Mouse (Mus musculus) adrenal gland, adult (tissue): ENCODE measurements around the gene Gm8127.
"Not testable (repeated sequence)": the region's sequence is repeated elsewhere in the genome, so short reads cannot be mapped to it uniquely, and the experiment has no call there.

ENCODE experiments used
- DNase-seq, 2 experiments: peaks; one replicate each; pipeline ENCODE4 v3.0.0; 2022 to 2023; ENCODE audit warnings: low spot score in 1 of 2; ENCODE audit not compliant: inconsistent age in 2 of 2

Gm8127 gene

DNA sequence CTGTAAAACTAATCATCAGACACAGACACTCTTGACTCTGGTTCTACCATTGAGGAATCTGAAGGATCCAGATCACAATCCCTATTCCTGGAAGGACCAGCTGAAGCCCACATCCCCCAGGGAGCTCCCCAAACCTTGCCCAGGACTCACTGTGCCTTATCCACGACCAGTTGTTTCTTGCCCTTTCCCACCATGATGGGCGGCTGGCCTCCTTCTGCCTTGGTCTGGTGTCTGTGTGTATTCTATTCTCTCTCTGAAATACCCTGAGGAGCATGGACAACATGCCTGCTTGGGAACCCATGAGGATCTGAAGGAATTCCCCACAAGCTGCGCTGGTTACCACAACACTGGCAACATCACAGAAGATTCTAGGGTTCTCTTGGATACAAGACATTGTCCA lies at the start of gene Gm8127:
Gene Gm8127 (minus strand): TSS at position 330 of the 400 bp plus-strand sequence.
- DNase-seq, result not testable (repeated sequence)

DNA sequence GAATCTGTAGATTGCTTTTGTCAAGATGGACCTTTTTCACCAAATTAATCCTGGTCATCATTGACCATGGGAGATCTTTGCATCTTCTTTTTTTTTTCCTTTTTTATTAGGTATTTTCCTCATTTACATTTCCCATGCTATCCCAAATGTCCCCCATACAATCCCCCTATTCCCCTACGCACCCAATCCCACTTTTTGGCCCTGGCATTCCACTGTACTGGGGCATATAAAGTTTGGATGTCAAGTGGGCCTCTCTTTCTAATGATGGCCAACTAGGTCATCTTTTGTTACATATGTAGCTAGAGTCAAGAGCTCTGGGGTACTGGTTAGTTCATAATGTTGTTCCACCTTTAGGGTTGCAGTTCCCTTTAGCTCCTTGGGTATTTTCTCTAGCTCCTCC lies 44.0 kb upstream of the Gm8127 start:
- not testable (repeated sequence) for DNase-seq

DNA sequence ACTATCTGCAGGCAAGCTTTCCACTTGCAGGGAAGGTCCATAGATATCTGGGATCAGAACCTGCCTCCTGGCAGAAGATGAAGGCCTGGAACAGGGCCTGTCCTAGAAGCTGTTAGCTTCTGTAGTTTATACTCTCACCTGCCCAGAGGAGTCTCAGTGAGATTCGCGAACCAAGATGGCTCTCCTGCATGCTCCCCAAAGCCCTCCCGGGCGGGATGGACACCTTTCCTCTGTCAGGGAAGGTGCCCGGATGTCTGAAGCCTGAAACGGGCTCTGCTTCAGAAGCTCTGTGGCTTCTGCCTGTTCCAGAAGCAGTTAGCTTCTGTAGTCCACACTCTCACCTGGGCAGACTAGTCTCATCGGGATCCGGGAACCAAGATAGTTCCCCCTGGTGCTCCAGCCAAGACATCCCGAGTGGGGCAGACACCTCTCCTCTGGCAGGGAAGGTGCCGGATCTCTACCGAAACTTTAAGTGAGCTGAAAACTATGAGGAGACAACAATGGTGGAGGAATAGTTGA lies 37.8 kb upstream of the Gm8127 start:
- peak in 1 of 2 experiments; percentile 27 for DNase-seq

DNA sequence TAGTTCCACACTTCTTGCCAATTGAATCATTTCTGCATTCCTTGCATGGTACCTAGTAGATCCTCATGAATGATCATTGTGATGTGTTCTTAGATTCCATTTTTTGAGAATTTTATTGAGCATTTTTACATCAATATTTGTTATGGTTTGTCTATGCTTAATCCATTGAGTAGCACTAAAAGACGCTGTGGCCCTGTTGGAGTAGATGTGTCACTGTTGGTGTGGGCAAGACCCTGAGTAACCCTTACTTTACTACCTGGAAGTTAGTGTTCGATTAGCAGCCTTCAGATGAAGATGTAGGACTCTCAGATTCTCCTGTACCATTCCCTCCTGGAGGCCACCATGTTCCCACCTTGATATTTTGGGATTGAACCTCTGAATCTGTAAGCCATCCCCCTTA lies 35.0 kb upstream of the Gm8127 start:
- DNase-seq, result peak in 1 of 2 experiments; percentile 47

DNA sequence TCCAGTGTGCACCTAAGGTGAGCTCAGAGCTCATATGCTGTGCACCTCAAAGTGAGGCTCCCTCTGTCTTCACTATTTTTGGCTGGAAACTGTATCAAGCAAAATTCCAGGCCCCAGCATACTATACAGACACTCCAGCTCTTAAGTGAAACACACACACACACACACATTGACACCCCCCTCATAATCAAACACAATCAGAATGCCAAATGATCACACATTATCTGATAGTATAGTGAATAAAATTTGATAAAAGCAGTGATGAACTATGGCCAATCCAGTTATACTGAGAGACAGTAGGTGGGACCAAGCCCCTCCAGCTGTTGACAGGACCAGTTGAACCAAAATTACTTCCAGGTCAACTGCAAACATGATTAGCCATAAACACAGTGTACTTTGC lies 25.9 kb upstream of the Gm8127 start:
- DNase-seq, result not testable (repeated sequence)

DNA sequence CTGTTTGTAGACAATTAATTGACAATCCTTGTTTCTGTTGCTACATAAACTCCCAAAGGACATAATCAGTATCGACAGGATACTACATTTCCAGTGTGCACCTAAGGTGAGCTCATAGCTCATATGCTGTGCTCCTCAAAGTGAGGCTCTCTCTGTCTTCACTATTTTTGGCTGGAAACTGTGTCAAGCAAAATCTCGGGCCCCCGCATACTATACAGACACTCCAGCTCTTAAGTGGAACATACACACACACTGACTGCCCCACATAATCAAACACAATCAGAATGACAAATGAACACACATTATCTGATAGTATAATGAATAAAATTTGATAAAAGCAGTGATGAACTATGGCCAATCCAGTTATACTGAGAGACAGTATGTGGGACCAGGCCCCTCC lies 15.0 kb downstream of the Gm8127 start:
- DNase-seq, result peak in 1 of 2 experiments; percentile 58

DNA sequence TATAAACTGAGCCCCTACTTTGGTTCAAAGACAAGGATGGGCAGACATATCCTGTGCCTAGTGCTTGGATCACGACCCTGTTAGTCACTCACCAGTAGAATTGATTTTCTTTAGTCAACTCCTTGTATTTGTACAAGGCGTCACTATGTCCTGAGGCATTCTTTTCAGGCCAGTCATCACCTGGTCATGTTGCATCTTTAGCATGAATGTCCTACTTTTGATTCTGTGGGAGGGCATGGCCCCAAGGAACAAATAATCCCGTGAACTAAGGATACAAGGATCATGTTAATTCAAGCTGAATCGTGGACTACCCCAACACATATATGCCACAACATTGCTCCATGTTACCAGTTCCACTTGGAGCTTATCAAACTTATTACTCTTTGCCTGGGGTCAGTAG lies 15.5 kb downstream of the Gm8127 start:
- peak in 1 of 2 experiments; percentile 49 for DNase-seq

DNA sequence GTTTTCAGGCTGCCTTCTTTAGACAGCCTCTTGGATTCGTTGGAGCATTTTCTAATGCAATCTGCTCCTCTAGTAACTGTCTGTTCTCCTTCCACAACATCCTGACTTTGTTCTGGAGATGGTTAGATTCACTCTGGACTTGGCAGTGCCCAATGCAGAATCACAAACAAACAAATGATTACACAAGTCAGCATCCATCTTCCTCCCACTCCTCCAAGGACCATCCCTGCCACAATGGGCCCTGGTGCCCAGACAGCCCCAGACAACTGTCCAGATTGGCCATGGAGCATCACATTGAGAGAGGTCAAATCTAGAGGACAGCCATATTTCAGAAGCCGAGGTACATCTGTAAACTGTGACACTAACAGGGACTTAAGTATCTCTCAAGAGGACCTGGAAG lies 16.2 kb downstream of the Gm8127 start:
- peak in 1 of 2 experiments; percentile 47 for DNase-seq

DNA sequence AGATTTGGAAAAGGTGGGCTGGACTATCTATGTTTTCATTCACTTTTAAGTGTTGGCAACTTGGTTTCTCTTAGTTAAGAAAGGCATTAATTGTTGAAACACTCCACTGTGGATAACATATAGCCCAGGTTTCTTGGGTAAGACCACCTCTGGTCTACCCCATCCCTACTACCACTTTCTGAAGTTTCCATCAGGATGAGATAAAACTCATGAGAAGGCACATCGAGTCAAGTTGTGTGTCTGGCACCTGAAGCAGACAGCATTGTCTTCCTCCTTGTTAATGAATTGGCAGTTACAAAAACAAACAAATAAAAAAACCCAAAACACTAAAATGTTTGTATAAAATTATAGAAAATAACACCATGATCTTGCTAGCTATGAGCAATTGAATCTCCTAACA lies 17.9 kb downstream of the Gm8127 start:
- peak in 1 of 2 experiments; percentile 49 for DNase-seq

DNA sequence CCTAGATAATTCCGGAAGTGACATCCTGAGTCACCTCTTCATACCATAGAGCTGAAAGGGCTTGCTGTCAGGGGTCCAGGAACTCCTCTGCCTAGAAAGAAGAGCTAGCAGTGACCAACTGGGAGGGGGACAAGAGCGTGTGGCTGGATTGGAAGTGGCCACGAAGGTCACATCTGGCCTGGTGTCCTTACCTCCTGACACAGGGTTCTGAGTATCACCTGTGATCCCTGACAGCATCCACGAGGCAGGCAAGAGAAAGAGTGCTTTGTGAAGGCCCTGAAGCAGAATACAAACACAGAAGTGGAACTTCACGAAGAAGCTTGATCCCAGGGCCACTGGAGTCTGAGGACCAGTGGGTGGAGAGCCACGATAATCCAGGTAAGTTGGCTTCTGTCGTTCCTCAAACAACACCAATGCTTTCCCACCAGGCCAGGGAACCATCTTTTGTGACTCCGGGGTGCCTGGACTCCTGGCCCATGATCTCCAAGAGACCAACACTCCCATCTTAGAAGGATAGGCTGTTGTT lies 18.6 kb downstream of the Gm8127 start, which contains the start of gene Gm9732:
Gene Gm9732 (plus strand): TSS at position 51 of the 526 bp plus-strand sequence.
- peak in 1 of 2 experiments; percentile 61 for DNase-seq

DNA sequence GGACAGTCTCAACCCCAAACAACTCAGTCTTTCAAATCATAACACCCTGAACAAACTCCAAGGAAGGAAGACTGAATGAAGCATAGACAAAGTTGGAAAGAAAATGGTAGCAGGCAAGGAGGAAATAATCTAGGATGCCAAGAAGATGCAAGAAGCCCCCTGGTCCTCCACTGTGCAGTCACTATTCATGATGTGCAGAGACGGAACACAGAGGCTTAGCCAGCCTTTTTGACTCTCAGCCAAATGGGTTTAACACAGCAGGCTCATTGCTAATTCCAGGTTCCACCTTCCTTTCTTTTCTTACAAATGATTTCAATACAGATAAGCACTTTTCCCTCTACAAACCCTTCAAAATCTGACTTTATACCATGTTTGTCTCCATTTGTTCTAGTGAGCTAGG lies 20.5 kb downstream of the Gm8127 start:
- peak in 1 of 2 experiments; percentile 46 for DNase-seq

DNA sequence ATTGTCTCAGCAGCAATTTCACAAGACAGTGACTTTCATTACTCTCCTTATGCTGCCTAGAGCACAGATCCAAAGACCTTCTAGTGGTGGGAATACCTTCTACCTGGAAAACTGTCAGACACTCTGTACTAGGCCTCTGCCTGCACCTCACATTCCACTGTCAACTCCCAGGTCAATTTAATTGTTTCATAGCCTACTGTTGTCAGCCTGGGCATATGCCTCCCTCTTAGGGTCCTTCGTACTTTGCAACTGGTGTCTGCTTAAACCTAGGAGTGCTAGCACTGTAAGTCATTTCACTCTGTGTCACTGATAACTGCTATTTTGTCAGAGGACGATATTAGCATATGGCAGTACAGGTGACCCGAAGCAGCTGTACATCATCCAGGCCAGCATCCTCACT lies 24.4 kb downstream of the Gm8127 start:
- DNase-seq, result not testable (repeated sequence)

DNA sequence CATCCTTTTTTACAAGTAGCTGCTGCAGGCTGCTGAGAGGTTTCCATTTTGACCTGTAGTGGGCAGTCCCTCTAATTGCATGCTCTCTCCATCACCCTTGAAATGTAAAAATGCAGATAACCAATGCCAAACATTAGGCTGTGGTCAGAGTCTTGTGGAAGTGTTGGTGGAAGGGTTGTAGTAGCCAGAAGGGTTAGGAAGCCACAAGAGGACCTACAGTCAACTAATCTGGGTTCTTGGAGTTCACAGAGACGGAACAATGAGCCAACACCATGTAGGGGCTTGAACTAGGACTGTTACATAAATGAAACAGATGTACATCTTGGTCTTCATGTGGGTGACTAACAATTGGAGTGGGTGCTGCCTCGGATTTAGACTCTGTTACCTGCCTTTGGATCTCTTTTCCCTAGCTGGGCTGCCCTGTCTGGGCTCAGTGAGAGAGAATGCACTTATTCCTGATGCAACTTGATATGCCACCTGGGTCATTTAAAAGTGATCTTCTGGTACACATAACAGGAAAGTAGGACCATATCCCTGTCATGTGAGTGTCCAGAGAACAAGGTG lies 25.0 kb downstream of the Gm8127 start:
- DNase-seq, result peak in 1 of 2 experiments; percentile 45

DNA sequence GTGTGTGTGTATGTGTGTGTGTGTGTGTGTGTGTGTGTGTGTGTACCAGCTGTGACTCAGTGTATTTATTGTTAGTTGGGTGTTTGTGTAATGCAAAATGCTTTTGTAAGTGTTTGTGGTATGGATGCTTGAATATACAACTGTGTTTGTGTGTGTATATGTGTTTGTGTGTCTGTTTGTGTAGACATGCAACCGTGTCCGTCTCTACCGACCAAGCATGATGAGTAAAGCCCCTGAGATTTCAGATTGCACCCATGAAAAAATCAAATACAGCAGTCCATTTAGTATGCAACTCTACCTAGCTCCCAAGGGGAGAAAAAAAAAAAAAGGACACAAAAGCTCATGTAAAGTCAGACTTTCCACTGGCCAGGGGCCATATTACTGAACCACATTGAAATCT lies 30.2 kb downstream of the Gm8127 start:
- not testable (repeated sequence) for DNase-seq

DNA sequence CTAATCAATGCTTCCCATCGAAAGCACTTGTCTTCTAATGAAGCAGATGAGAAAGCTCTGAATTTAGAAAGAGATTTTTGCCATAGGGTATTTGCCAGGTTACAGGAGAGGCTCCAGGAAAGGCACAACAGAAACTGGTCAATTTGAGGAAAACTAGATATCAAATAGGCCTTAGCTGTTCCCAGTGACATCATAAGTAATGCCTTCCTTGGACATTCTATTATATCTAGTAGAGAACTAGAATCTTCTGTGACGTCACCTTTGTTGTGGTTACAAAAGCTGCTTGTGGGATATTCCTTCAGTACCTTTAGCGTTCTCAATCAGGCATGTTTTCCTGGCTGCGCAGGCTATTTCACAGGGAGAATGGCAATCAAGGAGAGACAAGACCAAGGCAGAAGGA lies 35.3 kb downstream of the Gm8127 start, which contains the start of gene Gm8126:
Gene Gm8126 (plus strand): TSS at position 301 of the 400 bp plus-strand sequence.
- DNase-seq, result not testable (repeated sequence)

DNA sequence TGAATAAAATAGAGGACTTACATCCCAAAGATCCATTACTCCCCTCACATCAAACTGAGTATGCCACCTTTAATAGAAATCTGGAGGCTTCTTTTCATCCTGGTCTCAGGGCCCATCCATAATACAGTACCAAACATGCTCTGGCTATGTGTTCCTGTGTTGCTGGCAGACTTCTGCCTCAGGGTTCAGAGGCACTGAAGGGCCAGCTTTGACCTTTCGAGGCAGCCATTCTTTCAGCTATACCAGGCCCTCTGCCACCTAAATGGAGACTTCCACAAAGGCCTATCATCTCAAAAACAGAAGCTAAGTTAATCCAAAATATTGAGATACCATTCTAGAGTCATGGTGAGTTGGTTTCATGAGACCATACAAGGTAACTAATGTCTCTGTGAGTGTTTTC lies 37.1 kb downstream of the Gm8127 start:
- peak in 1 of 2 experiments; percentile 37 for DNase-seq

DNA sequence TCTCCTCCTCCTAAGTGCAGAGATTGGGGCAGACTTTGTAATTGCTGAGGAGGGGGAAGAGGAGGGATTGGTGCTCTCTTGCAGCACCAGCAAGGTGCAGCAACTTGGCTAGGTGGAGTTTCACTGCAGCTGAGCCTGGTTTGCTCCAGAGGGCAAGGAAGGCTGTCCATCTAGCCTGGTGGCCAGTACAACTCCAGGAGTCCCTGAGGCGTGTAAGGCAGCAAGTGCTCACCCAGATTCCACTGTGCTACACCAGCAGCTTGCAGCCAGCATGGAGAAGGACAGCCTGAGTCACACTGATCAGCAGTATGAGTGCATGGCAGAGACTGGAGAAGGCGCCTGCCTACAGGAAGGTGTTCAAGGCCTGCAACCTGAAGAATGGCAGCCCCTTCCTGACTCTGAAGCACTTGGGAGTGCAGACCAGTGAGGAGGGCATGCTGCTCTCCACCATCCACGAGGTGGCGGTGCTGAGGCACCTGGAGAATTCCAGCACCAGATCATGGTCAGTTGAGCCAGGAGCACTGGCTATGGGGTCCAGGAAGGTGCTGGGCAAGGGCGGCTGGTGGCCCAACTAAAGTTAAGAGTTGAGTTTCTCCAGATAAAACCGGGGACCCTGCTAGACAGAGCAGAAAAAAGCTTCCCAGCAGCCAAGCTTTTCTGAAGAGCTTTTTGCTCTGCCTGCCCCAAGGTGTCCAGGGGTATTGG lies 42.9 kb downstream of the Gm8127 start:
- not testable (repeated sequence) for DNase-seq

DNA sequence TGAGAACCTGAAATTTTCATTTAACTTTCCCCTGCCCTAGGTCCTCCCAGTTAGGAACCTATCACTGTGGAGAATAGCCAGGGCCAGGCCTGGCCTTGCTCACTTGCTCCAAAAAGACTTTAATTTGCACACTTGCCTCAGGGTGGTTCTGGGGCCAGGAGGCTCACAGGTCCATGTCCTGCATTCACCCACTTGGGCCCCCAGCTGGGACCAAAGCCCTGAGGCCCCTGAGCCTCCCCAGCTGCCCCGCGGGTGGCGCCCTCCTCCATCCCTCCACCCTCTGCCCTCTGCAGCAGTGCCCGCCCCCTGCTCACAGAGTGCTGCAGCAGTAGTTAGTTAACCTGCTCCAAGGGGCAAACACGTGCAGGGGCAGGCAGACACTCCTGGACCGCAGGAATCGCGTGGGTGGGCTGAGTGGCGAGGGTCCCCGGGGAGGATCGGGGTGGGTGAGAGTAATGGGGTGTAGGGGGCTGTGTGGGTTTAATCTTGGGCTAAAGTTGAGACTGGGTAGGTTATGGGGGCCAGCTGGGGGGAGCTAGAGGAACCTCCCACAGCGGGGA lies 43.9 kb downstream of the Gm8127 start:
- DNase-seq, result peak in 1 of 2 experiments; percentile 60
